Mouse (Mus musculus) inflammation-experienced regulatory T-cells, adult 6 months (primary cell): ENCODE measurements around the gene Adcyap1r1. TPM values are rescaled to one million over a fixed set of nuclear protein-coding genes. Genes with fewer than 3 reads are reported as not detected.

Experiments
- ATAC-seq: one replicate; pipeline ENCODE4 v1.8.0; 2017
- polyA plus RNA-seq, 3 experiments: library from polyadenylated mRNA; unstranded; fragments of 100-300 nt; shearing (Covaris generic); gene quantifications; one replicate each; pipeline ENCODE4 v1.2.1; 2017

The Adcyap1r1 gene
- polyA plus RNA-seq: not detected

DNA sequence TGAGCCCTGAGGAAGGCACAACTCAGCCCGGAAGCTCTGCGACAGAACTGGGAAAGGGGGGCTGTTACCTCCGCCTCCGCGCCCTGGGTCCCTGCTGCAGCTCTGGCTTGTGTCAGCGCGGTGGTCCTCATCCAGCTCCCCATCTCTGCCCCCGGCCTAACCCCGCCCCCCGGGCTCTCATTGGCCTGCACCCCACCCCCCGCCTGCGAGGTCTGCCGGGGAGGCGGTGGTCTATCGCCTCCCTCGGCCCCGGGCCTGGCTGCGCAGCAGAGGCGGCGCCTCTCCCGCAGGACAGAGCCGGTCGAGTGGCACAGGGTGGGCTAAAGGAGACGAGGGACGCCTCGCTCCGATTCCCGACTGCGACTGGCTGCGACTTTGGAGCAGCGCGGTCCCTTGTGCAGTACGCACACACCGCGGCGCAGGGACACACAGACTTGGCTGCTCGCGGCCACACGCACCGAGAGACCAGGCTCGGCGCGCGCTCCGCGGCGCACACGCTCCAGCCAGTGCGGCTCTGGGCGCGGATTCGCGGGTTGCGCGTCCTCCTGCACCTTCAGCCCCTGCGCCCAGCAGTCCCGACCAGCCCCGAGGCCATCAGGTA is at the start of gene Adcyap1r1:
TSS of gene Adcyap1r1 (plus strand) at position 208 of the 601 bp plus-strand sequence.
- no peak for ATAC-seq

DNA sequence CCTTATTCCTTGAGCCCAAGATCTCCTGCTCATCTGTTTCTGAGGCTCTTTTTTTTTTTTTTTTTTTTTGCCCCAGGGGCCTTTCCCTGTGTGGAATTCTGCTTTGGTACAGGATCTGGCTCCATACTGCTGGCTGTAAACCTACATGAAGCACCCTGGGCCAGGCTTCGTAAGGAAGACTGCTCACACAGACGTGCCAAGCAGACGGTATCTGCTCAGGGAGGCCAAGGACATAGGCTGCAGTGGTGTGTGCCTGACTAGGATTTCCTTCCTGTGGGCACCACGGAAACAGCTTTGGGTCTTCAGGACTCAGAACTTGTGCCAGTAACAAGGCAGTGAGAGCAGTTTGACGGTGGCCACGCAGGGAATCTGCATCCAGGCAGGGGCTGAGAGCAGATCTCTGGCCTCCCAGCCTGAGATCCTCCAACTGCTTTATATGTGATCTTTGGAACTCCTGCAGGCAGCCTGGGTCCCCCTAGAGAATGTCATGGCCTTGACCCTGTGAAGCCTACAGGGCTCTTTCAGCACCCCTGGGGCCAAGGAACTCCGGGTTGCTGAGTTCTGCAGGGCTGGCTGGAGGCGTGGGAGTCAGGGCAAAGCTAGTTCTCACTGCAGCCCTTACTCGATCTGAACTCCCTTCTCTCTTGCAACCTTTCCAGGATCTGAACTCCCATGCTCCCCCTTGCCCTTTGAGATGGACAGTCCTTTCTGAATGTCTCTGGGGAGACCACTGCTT is 49.6 kb upstream of the Adcyap1r1 start:
- ATAC-seq: no peak

DNA sequence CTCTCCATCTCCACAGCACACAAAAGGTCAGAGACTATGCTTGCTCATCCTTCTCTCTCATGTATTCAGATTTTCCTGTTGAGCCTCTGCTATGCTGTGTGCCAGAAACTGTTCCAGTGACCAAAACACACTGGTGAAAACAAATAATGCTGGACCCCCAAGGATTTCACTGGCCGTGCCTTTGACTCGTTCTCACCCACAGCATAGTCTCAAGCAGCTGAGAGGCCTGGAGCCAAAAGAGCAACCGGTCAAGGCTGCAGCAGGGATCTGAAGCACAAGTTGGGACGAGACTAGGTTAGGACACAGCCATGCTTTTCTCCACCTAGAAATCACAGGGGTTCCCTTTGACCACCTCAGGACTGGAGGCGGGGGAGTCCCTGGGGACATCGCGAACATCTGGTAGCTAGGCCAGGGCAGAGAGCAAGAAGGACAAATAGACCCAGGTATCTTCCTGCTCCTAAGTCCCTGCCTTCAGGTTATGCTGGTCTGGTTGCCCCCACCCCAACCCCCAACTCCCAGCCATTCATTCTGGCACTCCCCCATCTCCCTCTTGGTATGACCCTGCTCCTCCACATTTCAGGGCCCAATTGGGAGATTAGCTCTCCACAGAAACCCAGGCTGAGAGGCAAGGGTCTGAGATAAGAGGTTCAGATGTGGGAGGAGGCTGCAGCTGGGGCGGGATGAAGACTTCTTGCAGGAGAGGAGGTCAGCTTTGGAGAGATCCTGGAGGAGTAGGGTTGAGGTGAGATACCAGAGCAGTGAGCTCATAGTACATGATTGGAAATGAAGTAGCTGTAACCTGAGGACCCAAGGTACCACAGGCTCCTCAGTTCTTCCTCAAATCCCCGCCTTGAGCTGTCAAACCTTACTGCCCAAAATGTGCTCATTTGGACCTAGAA is 48.1 kb upstream of the Adcyap1r1 start:
- ATAC-seq: no peak

DNA sequence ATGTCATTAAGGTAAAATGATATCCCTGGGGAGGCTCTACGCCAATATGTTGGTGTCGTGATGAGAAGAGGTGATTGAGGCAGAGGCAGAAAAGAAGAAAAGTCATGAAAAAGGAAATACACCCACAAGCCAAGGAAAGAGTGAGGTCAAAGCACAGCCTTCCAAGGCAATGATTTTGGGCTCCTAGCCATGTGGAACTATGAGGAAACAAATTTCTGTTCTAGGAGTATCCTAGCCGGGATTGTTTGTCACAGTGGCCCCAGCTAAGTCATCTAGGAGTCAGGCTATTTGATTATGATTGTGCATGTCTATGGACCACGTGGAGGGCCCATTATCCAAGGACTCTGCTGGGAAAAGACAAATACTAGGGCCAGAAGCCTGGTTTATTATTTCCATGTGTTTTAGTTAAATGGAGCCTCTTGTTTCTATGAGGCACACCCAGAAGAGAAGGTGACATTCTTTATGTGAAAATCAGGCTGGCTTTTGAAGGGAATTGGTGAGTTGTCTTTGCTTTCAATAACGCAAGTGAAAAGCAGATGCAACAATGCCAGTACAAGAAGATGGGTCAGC is 47.3 kb upstream of the Adcyap1r1 start:
- ATAC-seq: no peak

DNA sequence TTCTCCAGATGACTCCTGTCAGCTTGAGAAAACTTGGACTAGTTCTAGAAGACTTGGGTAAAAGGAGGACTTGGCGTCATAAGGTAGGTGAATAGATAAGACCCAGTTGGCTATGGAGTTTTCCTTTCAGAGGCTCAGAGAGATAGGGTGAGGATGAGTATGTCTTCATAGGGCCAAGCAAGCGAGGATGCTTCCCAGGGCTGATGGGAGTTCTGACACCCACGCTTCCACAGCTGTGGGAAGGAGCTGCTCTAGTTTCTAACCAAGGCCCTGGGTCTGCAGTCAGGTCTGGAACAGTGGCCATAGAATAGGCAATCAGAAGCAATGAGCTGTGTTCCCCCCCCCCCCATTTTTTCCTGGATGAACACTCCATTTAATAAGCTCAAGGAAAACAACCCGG is 44.4 kb upstream of the Adcyap1r1 start:
- no peak for ATAC-seq

DNA sequence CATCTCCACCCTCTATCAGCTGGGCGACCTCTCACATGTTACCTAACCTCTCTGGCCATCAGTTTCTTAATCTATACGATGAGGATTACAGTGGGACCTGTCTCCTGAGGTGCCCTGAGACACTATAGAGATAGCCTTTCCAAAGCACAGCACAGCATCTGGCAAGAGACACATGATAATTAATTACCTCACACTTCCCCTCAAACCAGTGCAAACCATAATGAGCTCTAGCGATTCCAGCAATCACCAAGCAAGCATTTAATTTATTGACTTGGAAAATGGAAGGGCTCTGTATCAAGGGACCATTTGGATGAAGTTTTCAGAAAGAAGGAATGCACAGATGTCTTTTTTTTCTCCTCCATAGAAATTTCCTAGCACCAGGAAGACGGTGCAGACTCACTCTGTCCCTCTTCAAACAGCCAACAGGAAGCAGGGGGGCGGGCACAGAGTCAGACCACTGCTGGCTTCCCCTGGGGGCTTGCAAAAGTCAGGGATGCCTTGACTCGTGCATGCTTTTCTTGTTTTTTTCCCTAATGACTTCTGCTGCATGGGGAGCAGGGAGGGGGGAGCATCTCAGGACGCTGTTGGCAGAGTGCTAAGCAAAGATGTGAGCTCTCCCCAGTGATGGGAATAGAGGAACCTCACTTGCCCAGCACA is 41.5 kb upstream of the Adcyap1r1 start:
- no peak for ATAC-seq

DNA sequence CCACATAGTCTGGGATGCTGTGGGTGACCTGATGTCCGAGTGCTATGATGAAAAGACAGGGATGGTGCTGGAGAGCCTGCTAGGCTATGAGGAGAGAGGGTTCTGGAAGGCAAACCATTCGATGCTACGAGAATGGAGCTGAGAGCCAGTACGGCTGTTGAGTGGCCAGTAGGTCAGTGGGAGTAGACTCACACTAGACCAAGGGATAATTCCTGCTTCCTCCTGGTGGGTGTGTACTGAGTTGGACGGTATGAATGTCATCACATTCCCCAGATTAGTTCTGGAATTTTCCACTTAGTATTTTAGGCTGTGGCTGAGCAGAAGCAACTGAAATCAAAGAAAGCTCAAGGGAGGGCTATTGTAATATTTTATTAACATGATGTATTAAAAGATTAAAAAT is 40.8 kb upstream of the Adcyap1r1 start:
- no peak for ATAC-seq

DNA sequence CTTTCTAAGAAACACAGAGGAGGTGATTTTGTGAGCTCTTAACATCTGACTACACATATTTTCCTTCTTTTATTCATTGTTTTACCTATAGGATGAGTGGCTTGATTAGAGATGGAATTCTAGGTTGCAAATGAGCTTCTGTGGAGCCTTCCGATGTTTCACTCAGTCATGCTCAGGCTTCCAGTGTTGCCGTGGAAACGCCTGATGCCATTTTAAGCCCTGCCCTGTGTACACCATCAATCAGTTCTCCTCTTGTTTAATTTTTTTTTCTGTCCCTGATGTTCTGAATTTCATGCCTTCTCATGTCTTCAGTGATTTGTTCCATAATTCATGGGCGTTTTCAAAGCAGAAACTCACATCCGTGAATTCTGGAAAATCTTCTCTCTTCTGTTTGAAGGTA is 35.6 kb upstream of the Adcyap1r1 start:
- ATAC-seq: no peak

DNA sequence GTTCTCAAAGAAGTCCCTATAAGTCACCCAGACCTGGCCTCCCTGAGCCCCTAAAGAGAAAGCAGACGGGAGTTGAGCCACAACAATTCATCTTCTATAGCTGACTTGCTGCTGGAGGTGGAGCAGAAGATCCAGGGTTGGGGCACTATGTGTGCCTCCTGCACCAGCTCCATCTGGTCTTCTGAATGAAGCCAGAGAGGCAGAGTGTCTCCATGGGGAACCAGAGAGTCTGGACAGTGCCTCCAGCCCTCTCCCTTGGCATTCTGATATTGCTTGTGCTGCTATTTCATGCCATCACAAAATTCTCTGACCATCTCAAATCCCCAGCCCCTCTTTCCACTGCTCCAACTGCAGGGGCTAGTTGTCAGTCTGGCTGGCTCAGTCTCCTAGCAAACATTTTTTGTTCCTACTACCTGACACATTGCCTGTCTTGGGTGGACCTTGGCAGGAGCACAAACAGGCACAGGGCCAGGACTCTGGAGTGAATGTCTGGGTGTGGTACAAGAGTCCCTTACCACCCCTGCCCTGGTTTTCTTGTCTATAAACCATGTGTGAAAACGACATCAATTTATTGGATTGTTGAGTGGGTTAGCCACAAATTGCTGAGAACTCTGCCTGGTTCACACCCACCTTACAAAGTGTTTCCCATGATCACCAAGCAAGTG is 32.9 kb upstream of the Adcyap1r1 start:
- ATAC-seq: no peak

DNA sequence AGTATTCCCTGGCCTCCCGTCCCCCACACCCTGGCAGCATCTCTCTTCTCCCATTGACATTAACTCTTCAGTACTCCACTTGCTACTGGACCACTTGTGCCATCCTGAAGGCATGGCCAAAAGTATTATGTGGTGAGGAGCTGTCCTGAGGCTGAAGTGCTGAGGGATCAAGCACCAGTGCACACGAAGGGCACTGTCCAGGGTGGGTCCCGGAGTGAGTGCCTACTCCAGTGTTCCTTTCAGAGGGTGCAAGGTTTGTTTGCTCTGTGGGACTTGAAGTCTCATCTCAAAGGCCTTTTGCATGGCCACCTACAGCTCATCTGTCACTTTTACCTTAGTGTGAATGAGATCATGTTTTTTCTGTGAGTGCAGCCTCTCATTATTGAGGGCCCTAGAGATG is 31.4 kb upstream of the Adcyap1r1 start:
- ATAC-seq: no peak

DNA sequence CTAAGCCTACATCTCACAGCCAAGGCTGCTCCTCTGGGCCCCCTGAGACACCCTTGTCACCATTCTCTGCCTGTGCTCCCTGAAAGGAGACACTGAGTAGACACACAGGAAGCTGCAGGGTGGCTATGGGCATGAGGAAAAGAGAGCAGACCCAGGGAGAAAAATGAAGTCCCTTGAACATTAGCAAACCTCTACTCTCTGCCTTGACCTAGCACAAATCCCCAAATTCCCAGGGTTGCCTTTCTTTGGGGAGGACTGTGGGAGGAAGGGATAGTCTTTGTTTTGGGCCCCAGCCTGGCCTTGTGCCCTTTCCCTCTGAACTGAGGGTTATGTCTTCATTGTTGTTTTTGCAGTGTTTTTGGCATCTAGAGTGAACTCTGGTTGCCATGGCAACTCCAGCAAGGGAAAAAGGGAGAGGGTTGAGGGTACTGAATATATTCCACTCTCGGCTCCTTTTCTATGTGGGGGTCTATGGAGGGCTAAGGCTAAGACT is 30.9 kb upstream of the Adcyap1r1 start:
- ATAC-seq: no peak

DNA sequence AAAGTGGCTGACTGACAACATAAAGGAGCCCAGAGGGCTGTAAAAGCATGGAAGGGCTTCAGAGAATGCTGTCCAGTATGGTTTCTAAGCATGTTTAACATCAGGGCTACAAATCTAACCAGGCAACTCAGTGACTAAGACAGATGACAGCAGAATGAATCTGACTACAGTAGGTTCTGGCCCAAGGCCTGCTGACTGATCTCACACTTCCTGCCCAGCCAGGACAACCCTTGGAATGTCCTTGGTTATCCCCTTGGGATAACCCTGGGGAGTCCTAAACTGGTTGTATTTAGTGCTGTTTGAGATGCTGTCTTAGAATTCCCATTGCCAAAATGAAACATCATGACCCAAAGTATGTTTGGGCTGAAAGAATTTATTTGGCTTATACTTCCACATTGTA is 19.7 kb upstream of the Adcyap1r1 start:
- ATAC-seq: no peak

DNA sequence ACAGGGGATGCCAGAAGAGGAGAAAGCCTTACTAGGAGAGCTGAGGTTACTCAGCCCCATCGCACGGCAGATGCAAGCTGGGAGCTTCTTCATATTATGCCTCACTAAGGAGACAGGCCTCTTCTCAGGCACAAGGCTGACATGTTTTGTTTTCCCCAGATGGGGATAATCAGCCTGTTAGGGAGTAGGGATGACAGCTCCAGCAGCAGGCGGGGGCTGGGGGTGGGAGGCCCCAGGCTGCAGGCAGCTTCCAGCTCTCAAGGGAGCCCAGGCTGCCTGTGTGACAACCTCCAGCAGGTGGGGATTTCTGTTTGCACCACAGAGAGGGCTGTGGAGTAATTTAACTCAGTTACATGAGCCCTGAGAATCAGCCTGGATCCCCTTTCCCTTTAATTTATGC is 17.4 kb upstream of the Adcyap1r1 start:
- no peak for ATAC-seq

DNA sequence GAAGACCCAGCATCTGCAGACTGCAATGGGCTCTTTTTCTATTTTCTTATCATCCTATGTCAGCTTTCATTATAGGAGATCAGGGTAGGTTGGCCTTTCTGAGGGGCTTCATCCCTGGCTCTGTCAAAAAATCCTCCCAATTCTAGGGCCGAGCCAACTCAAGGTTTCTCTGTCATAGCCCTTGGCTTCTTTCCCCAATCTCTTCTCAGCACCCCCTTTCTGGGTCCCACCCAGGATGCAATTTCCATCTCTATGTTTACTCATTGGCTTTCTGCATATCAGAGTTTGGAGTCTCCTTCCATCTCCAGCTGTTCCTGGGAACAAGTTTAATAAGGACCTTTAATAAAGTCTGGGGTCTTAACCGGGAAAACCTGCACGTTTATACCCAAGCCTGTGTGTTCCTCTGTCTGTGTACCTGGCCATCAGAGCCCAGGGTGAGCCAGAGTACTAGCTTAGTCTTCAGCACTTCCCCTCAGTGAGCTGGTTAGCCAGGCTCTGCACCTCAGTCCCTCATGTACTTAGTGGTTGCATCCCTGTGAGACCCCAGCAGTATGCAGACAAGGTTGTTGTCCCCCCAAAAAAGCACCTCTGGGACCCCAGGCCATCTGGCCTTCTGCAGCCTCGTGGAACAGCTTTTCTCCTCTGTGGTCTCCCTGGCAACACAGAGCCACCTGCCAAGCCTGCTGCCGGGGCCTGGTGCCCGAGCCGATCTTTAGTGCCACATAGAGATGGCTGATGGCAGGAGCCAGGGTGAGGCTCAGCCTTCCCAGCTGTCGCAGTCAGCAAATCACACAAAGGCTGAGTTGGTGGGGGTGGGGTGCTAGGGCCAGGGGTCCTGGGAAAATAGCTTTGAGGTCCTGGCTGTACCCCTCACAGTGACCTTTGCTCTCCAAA is 16.3 kb upstream of the Adcyap1r1 start:
- ATAC-seq: no peak

DNA sequence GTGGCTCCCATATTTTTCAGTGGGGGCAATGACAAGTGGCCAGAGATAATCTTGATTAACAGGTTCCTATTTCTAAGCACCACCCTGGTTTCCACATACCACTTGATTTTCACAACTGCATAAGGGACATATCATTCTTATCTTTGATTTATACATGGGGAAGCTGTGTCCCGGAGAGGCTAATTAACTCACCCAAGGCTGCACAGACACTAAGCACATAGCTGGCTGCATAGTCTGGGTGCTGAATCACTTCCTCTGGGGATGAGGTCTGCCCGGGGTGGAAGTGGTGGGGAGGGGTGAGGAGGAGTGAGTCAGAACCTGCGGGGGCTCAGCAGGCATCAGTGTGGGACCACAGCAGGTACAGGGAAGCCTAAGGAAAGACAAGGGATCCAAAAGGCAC is 13.9 kb upstream of the Adcyap1r1 start:
- no peak for ATAC-seq

DNA sequence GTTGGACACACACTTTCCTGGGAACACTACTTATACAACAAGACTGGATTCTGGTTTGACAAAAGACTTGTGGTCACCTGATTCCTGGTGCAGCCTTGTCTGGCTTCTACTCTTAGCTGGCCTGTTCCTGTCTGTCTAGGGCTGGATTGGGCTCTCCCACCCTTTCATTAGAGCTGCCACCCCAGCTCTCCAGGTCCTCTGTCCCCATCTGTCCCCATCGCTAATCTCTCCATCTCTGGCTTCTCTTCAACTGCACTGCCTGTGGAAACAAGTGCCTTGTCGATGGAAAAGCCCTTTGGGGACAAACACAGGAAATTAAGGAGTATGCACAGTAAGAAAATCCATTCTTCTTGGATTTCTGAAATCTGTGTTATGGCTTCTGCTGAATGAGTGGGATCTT is 12.9 kb upstream of the Adcyap1r1 start:
- no peak for ATAC-seq

DNA sequence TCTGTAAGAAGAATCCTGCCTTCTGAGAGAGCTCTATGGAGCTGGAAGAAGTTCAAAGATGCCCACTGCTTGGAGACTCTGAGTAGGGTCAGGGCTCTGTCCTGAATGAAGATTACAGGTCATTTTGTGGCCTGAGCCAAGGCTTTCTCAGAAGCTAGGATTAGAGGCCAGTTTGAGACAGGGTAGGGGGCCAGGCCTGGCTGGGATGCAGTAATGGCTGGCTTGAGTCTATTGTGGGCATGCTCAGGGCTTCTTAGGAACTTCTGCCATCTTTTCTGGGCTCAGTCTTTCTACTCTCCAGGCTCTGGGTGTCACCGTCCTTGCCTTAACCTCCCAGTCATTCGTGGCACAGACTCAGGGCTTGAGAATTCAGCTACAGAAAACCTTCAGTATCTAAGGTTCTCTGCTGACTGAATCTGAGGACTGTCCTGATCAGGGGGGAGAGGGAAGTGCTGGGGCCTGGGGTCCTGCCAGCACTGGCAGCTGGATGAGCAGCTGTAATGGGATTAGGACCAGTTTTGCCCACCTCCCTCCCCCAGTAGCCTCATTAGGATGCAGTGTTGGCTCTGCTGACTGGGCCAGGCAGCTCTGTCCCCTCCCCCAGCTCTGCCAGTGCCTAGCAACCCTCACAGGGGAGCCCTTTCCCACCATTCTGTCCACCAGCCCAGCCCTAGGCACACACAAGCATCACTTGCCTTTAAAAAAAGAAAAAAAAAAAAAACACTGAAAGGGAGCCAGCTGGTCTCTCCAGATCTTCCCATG is 7.7 kb upstream of the Adcyap1r1 start:
- no peak for ATAC-seq

DNA sequence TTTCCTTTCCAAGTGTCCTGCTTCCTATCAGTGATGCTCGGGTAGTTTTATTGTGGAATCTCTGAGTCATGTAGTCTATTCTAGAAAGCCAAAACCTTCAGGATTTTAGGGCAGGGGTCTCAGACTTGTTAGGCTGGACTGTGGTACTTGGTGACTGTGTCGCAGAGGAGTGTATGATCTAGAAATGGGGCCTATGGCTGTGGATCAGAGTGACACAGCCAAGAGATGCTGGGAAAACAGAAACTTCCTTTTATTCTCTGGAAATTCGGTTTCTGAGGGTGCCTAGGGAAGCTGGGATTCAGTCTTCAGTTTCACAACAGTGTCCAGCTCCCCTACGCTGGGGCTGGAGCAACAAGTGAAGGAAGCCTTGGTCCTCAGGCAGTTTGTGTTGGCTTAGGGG is 7.1 kb upstream of the Adcyap1r1 start:
- no peak for ATAC-seq

DNA sequence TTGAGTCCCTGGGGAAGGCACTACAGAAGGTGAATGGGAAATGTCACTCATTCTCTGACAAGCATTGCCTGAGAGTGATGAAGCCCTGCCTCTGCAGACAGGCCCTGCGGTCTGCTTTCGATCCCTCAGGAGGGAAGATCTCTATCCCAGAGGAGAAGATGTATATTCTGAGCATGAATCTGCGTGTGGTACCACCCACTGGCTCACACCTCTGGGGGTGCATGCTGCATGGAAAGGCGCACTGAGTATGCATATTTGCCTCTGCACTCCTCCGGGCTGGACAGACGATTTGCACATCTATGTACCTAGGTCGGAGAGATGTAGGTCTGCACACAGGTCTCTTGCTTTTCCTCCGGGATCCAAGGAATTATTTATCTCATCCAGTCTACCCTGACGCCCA is 3.6 kb upstream of the Adcyap1r1 start:
- no peak for ATAC-seq
